Mouse (Mus musculus) thymus, adult 2 months (tissue): ENCODE results near the gene Zkscan1. TPM values are rescaled to one million over a fixed set of nuclear protein-coding genes. Genes with fewer than 3 reads are reported as not detected.
"Not testable (repeated sequence)": the region's sequence is repeated elsewhere in the genome, so short reads cannot be mapped to it uniquely, and the experiment has no call there.

Source experiments
- DNase-seq: peaks from one replicate; pipeline ENCODE4 v3.0.0; 2021
- H3K27ac ChIP-seq: fragments of 200-500 bp; 2 replicates; pipeline ENCODE4 v1.5.1; 2012; ENCODE audit warnings: low read length, control low read depth; ENCODE audit not compliant: control insufficient read depth, insufficient read depth
- H3K27me3 ChIP-seq: fragments of 200-500 bp; 2 replicates; pipeline ENCODE4 v1.6.1; 2012; ENCODE audit warnings: mild to moderate bottlenecking, low read length, moderate library complexity, mixed read lengths; ENCODE audit not compliant: control insufficient read depth, insufficient read depth
- H3K36me3 ChIP-seq: fragments of 200-500 bp; 2 replicates; pipeline ENCODE4 v1.6.1; 2012; ENCODE audit warnings: mild to moderate bottlenecking, low read length, moderate library complexity; ENCODE audit not compliant: control insufficient read depth, insufficient read depth
- H3K4me1 ChIP-seq: fragments of 200-500 bp; replicated peaks from 2 replicates; pipeline ENCODE4 v1.6.1; 2012; ENCODE audit warnings: low read length; ENCODE audit not compliant: control insufficient read depth, insufficient read depth
- H3K4me3 ChIP-seq: fragments of 200-500 bp; 2 replicates; pipeline ENCODE4 v1.5.1; 2012; ENCODE audit warnings: mild to moderate bottlenecking, low read length, control low read depth, moderate library complexity; ENCODE audit not compliant: control insufficient read depth, insufficient read depth
- CTCF ChIP-seq: fragments of 200-500 bp; IDR thresholded peaks from 2 replicates; pipeline ENCODE4 v1.5.1; 2012; ENCODE audit warnings: mild to moderate bottlenecking, control low read depth, low read length, moderate library complexity, borderline replicate concordance; ENCODE audit not compliant: control insufficient read depth, poor library complexity, insufficient read depth; ENCODE audit errors: extremely low read depth
- POLR2A ChIP-seq: fragments of 200-500 bp; IDR thresholded peaks from 2 replicates; pipeline ENCODE4 v1.6.1; 2012; ENCODE audit warnings: mild to moderate bottlenecking, low read length, control low read depth, moderate library complexity; ENCODE audit not compliant: control insufficient read depth, poor library complexity, insufficient read depth; ENCODE audit errors: extremely low read depth
- WGBS: fragments of 180-500 bp; shearing (Covaris S2); methylation state at CpG from one replicate; pipeline ENCODE4 v1.1.7; 2018; 5-methylcytosine and 5-hydroxymethylcytosine counted together
- polyA plus RNA-seq: library from polyadenylated mRNA; depleted of rRNA; stranded (reverse); fragments of >200 nt; gene quantifications from 2 replicates; pipeline ENCODE4 v1.2.3, GENCODE M21; 2012

Gene Zkscan1
- polyA plus RNA-seq, 1 experiment, result 5.1 TPM

DNA sequence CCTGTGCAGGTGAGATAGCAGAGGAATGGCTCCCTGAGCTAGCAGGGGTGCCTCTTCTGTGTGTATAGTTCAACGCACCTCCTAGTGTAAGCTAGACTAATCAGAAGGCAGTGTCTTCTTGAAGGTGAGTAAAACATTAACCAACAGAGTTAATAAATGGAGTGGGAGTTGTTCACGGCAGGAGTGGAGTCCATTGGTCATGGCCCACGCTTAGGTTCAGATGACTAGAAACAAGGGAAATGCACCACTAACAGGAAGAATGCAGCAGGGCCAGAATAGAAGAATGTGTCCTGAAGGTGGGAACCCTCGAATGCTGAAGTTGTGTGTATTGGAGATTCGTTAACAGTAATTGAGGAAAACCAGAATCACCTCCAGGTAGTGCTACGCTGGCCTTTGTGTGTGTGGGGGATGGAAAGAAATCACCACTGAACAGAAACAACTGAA is 4.2 kb downstream of the Zkscan1 start:
- H3K27ac ChIP-seq, result no peak overlapping the region
- DNase-seq, result no peak
- H3K36me3 ChIP-seq, result peaks cover 15% of the 10 kb centered on the region
- no peaks in the 10 kb centered on the region for H3K4me1 ChIP-seq
- no peaks in the 10 kb centered on the region for H3K27me3 ChIP-seq
- WGBS, result 95% methylated on average over 6 of the region's 6 CpGs
- H3K4me3 ChIP-seq, result no peak overlapping the region
- no peak for TF ChIP-seq CTCF
- TF ChIP-seq POLR2A, result no peak

DNA sequence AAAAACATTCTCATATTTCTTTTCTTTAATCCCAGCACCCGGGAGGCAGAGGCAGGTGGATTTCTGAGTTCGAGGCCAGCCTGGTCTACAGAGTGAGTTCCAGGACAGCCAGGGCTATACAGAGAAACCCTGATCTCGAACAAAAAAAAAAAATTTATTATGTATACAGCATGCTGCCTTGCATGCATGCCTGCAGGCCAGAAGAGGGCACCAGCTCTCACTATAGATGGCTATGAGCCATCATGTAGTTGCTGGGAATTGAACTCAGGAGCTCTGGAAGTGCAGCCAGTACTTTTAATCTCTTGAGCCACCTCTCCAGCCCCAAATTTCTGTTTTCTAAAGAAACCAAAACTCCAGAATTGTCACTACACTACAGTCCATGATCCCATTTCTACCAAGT is 5.4 kb downstream of the Zkscan1 start:
- no peaks in the 10 kb centered on the region for H3K4me1 ChIP-seq
- 74% methylated on average over 3 of the region's 3 CpGs for WGBS
- peak; percentile 9 for DNase-seq

DNA sequence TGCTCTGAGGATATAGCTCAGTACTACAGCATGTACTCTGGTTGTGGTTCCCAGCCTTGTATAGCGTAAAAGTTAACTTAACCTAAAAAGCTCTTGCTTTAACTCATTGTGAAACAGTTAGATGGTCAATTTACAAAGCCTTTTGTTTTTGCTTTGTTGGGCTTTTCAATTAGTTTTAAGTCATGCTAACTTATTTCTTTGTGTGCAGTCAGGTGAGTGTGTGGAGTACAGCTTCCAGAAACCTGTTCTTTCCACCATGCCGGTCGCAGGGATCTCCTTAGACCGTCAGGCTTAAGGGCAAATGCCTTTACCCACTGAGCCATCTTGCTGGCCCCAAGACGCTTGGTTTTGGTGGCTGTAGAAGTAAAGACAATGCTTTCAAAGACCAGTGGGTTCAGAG is 5.9 kb downstream of the Zkscan1 start:
- Histone ChIP-seq H3K36me3 (peaks cover 31% of the 10 kb centered on the region), H3K27me3 (no peaks in the 10 kb centered on the region), H3K27ac (no peak overlapping the region), H3K4me1 (no peaks in the 10 kb centered on the region), H3K4me3 (no peak overlapping the region)
- TF ChIP-seq POLR2A, result no peak
- TF ChIP-seq CTCF, result no peak
- DNase-seq, result no peak
- 96% methylated on average over 5 of the region's 5 CpGs for whole genome bisulfite sequencing

More for the DNA sequence above, 5.4 kb downstream of the Zkscan1 start:
- Histone ChIP-seq H3K27ac (no peak overlapping the region), H3K4me3 (no peak overlapping the region), H3K36me3 (peaks cover 26% of the 10 kb centered on the region), H3K27me3 (no peaks in the 10 kb centered on the region)
- TF ChIP-seq CTCF (no peak), POLR2A (no peak)

DNA sequence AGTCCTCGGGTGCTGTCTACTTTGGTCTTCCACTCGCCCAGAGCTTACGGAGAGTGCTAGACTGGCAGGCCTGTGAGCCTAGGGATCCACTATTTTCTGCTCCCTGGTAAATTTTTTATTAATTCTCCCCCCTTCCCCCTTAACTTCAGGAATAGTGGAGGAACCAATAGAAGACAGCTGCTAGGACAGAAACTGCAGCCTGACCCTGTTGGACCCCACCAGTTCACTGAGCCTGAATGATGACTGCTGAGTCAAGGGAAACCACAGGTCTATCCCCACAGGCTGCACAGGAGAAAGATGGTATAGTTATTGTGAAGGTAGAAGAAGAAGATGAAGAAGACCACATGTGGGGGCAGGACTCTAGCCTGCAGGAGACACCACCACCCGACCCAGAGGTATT is 7.9 kb downstream of the Zkscan1 start:
- Histone ChIP-seq H3K27me3 (no peaks in the 10 kb centered on the region), H3K4me3 (no peak overlapping the region), H3K36me3 (peaks cover 42% of the 10 kb centered on the region), H3K4me1 (no peaks in the 10 kb centered on the region), H3K27ac (no peak overlapping the region)
- DNase-seq, result no peak
- 100% methylated on average over 4 of the region's 4 CpGs for WGBS
- TF ChIP-seq CTCF (no peak), POLR2A (no peak)

DNA sequence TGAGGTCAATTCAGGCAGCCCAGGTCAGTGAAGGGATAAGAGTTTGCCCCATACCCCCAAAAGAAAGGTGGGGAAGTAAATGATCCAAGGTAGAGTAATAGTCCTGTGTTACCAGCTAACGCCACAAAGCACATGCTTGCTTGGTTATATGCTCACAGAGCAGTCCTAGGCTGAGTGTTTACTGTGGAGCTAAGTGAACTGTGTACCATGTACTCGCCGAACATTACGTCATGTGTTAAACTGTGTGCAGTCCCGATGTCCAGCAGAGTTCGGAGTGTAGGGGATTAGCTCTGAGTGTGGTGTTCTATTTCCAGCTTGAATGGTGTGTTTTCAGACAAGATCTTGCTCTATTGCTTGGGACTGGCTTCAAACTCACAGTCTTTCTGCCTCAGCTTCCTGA is 9.6 kb downstream of the Zkscan1 start:
- 99% methylated on average over 6 of the region's 6 CpGs for WGBS
- Histone ChIP-seq H3K4me1 (no peaks in the 10 kb centered on the region), H3K27ac (no peak overlapping the region), H3K36me3 (peaks cover 57% of the 10 kb centered on the region), H3K4me3 (no peak overlapping the region), H3K27me3 (no peaks in the 10 kb centered on the region)
- no peak for DNase-seq
- TF ChIP-seq CTCF, result no peak
- TF ChIP-seq POLR2A, result no peak

DNA sequence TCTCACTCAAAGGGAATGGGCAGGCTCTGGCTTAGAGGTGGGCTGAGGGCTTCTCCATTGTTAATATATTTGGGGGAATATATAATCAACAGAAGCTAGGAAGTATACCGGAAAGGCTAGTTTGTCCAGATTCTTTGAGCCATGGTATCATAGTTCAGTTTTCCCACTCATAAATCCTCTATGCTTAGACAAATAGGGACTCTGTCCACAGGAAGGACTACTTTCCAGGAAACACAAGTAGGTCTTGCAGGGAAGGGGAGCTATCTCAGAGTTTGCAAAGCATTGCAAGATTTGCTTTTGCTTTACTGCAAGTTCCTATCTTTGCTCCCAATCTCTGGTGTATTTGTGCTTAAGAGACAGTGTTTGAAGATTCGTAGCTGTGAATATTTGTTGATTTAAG is 20.1 kb downstream of the Zkscan1 start:
- Histone ChIP-seq H3K36me3 (peaks cover 44% of the 10 kb centered on the region), H3K4me1 (no peaks in the 10 kb centered on the region), H3K4me3 (no peak overlapping the region), H3K27ac (no peak overlapping the region), H3K27me3 (no peaks in the 10 kb centered on the region)
- 89% methylated on average over 2 of the region's 2 CpGs for WGBS
- TF ChIP-seq POLR2A (no peak), CTCF (no peak)
- no peak for DNase-seq

DNA sequence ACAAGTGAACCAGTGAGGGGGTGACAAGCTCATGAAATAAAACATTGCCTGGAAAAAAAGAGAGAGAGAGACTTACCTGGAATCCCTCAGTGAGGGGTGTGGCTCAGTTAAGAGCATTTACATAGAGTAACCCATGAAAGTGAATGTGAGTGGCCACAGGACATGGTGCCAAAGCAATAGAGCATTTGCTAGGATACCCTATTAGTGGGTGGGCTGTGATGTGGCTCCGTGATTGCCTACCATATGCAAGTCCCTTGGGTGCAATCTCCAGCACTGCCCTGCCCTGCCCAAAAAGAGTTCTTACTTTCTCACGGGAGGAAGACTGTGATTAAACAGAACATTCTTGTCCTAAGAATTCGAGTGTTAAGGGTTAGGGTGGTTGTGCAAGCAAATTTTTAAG is 22.2 kb downstream of the Zkscan1 start:
- no peak for DNase-seq
- H3K27me3 ChIP-seq, result no peaks in the 10 kb centered on the region
- whole genome bisulfite sequencing, result 89% methylated on average over 3 of the region's 3 CpGs
- peaks cover 22% of the 10 kb centered on the region for H3K36me3 ChIP-seq
- H3K27ac ChIP-seq, result no peak overlapping the region
- no peak overlapping the region for H3K4me3 ChIP-seq
- H3K4me1 ChIP-seq, result no peaks in the 10 kb centered on the region
- TF ChIP-seq CTCF (no peak), POLR2A (no peak)

DNA sequence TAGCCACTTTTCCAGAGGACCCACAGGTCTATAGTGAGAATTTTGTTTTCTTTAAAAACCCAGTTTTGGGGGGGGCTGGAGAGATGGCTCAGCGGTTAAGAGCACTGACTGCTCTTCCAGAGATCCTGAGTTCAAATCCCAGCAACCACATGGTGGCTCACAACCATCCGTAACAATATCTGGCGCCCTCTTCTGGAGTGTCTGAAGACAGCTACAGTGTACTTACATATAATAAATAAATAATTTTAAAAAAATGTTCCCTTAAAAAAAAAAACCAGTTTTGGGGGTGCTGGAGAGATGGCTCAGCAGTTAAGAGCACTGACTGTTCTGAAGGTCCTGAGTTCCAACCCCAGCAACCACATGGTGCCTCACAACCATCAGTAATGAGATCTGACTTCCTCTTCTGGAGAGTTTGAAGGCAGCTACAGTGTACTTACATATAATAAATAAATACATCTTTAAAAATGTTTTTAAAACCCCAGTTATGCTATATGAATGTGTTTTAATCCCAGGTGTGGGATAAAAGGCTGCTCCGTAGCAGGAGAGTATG is 25.0 kb downstream of the Zkscan1 start:
- not testable (repeated sequence) for H3K27ac ChIP-seq, H3K4me1 ChIP-seq, H3K36me3 ChIP-seq, H3K27me3 ChIP-seq, DNase-seq, H3K4me3 ChIP-seq
- 69% methylated on average over 4 of the region's 4 CpGs for WGBS
